In the genomic region with DNA sequence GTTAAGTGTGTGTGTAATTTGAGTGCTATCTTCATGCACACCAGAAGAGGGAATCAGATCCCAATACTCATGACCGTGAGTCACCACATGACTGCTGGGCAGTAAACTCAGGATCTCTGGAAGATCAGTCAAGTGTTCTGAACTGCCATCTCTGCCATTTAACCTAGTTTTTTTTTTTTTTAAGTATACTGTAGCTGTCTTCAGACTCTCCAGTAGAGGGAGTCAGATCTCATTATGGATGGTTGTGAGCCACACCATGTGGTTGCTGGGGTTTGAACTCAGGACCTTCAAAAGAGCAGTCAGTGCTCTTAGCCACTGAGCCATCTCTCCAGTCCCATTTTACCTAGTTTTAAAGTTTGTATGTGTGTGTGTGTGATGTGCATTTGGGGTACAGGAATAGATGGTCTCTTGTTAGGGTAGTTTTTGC, we compare ENCODE assay signal across 2 mouse cellular contexts.
TF ChIP-seq lines count a peak whose summit lies in the region.

No protein-coding gene starts in this region.

TF ChIP-seq in C2C12, 6 proteins besides CTCF, POLR2A, EP300 and RAD21 (continued from another document):
- peak; percentile 71 for TF ChIP-seq MAX (IDR thresholded peaks at IDR 0.05)
TF ChIP-seq in C2C12: peak in this region for 2.

TF ChIP-seq in MEL, 35 proteins besides CTCF, POLR2A, EP300 and RAD21 (continued from another document):
- TF ChIP-seq RCOR1 (IDR thresholded peaks at IDR 0.05; ENCODE audit: low read depth, low read length) (no peak; the same call in 1 of the 2 replicates), TBP (IDR thresholded peaks at IDR 0.05; ENCODE audit: low read depth, low read length) (peak; percentile 98), TAL1 (IDR thresholded peaks at IDR 0.05; ENCODE audit: low read length) (no peak), CHD1 (IDR thresholded peaks at IDR 0.05; ENCODE audit: low read depth, low read length) (no peak), TCF12 (IDR thresholded peaks at IDR 0.05; ENCODE audit: low read depth, low read length) (no peak), SIN3A (IDR thresholded peaks at IDR 0.05; ENCODE audit: low read length) (no peak), ETS1 (IDR thresholded peaks at IDR 0.05; ENCODE audit: low read depth, low read length) (no peak), MXI1 (IDR thresholded peaks at IDR 0.05; ENCODE audit: low read depth, low read length) (no peak), MAFK (IDR thresholded peaks at IDR 0.05; ENCODE audit: borderline replicate concordance, low read depth, low read length) (no peak), GABPA (IDR thresholded peaks at IDR 0.05; ENCODE audit: low read depth, low read length) (no peak), POLR2AphosphoS5 (IDR thresholded peaks at IDR 0.05; ENCODE audit: borderline replicate concordance, low read depth, low read length) (peak; percentile 84; the same call in 1 of the 2 replicates), ZMIZ1 (IDR thresholded peaks at IDR 0.05; ENCODE audit: low read depth, low read length) (no peak), ZNF384 (IDR thresholded peaks at IDR 0.05; ENCODE audit: low read depth, low read length) (peak; percentile 97), MAX (IDR thresholded peaks at IDR 0.05; ENCODE audit: low read length) (peak; percentile 51; the same call in 1 of the 2 replicates), HCFC1 (IDR thresholded peaks at IDR 0.05; ENCODE audit: low read depth, low read length) (no peak), POLR2AphosphoS2 (IDR thresholded peaks at IDR 0.05; ENCODE audit: low read length) (peak; percentile 71; the same call in 1 of the 2 replicates), SMC3 (IDR thresholded peaks at IDR 0.05; ENCODE audit: low read depth, low read length) (peak; percentile 29; the same call in 1 of the 2 replicates), KAT2A (conservative IDR thresholded peaks at IDR 0.05; ENCODE audit: low read depth, low read length) (no peak), MEF2A (IDR thresholded peaks at IDR 0.05; ENCODE audit: extremely low read depth, insufficient replicate concordance, low read depth, low read length, poor library complexity, severe bottlenecking) (no peak), CHD2 (IDR thresholded peaks at IDR 0.05; ENCODE audit: low read length) (no peak), USF1 (IDR thresholded peaks at IDR 0.05; ENCODE audit: low read depth, low read length) (no peak), MYC (IDR thresholded peaks at IDR 0.05; ENCODE audit: low read depth, low read length) (peak; percentile 96), BHLHE40 (IDR thresholded peaks at IDR 0.05; ENCODE audit: borderline replicate concordance, low read depth, low read length) (no peak), GATA1 (IDR thresholded peaks at IDR 0.05; ENCODE audit: low read depth, low read length) (no peak), ELF1 (IDR thresholded peaks at IDR 0.05; ENCODE audit: low read depth, low read length) (no peak), E2F4 (IDR thresholded peaks at IDR 0.05; ENCODE audit: borderline replicate concordance, low read depth, low read length) (no peak), JUND (IDR thresholded peaks at IDR 0.05; ENCODE audit: low read depth, low read length) (no peak), ZKSCAN1 (IDR thresholded peaks at IDR 0.05; ENCODE audit: low read depth, low read length) (no peak), ZC3H11A (IDR thresholded peaks at IDR 0.05; ENCODE audit: low read depth, low read length) (no peak), USF2 (IDR thresholded peaks at IDR 0.05; ENCODE audit: borderline replicate concordance in 1 of 2, insufficient read depth in 1 of 2, low read depth in 1 of 2, low read length in 2 of 2) (no peak), UBTF (IDR thresholded peaks at IDR 0.05; ENCODE audit: borderline replicate concordance, insufficient read depth, low read depth, low read length) (no peak), NELFE (IDR thresholded peaks at IDR 0.05; ENCODE audit: low read depth, low read length) (no peak), MYB (IDR thresholded peaks at IDR 0.05; ENCODE audit: low read depth, low read length) (no peak)
